Mouse (Mus musculus): ENCODE results near the gene Rnf181.

The Rnf181 gene

DNA sequence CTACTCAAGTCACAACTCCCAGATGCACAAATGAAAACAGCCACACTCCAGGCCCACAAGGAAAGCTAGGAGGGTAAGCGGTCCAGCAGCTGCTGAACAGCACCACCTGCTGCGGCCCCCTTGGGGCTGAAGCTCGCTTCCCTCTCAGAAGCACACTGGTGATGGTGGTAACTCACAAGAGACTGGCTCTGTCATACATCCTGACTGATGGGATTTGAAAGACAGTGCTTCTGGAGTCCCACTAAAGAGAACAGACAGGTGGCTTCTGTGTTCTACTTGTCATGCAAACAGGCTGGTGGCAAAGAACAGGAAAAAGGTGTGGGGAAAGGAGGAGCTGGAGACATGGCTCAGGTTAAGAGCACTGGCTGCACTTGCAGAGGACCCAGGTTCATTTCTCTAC, 43.8 kb downstream of the Rnf181 start:
- no peak for DNase-seq

DNA sequence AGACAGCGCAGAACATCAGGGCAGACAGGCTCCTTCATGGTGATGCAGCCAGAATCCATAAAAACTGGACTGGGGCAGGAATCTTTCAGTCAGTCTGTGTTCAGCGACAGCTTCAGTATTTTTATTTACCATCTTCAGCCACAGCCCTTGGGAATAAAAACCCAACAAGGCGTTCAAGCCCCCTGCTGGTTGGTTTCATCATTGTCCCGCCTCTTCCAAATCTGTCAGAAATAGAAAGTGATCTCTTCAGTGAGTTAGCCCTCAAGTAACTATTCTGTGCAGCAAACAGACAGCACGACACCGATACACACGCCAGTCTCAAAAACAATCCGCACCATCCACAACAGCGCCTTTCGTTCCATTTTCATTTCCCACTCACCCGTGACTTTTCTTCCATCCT, 47.7 kb downstream of the Rnf181 start:
- DNase-seq = no peak

DNA sequence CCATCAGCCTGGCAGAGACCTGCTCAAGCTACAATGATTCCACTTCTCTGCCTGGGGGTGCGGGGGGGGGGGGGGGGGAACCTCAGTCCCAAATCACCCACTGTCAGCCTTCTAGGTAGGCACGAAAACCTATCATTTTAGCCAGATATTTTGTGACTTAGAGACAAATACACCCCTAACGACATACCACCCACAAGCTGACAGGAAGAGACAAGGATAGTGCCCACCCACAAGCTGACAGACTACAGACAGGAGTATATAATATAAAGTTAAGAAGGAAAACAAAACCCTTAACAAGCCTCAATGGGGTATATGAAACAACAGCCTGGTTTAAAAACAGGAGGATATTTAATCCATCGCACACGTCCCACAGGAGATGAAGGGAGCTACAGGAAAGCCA, 48.3 kb downstream of the Rnf181 start:
- DNase-seq = no peak

DNA sequence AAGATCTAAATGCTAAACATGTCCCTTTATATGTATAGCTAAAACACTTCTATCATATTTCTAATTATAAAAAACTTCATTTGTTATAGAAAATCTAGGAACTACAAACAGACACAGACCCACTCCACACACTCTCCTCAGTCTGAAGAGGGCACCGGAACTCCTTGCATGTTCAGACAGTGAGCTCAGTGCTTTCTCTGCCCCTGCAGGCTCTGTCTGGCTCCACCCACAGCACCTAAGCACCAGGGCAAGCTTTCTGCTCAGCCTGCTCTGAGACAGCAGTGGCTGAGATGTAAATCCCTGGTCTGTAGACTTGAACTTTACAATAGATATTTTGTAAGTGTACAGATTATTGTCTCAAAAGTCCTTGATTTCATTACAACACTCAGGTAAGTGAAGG, 50.7 kb downstream of the Rnf181 start:
- DNase-seq = no peak

DNA sequence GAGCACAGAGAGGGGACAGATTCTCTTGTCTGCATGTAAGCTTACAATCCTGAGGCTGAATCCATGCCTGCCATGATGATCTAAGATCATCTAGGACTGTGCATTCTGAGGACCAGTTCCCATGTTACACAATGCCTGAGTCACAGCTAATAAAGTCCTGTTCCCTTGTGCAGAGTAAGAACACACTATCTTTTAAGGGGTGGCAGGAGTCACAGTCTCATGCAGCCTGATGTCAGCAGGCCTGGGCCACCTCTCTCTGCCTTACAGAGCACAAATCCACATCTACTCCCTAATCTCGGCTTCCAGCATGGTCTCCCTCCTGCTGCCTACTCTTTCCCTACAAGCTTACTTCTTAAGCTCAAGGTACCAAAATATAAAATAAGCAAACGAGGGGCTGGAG, 51.4 kb downstream of the Rnf181 start:
- no peak for DNase-seq

DNA sequence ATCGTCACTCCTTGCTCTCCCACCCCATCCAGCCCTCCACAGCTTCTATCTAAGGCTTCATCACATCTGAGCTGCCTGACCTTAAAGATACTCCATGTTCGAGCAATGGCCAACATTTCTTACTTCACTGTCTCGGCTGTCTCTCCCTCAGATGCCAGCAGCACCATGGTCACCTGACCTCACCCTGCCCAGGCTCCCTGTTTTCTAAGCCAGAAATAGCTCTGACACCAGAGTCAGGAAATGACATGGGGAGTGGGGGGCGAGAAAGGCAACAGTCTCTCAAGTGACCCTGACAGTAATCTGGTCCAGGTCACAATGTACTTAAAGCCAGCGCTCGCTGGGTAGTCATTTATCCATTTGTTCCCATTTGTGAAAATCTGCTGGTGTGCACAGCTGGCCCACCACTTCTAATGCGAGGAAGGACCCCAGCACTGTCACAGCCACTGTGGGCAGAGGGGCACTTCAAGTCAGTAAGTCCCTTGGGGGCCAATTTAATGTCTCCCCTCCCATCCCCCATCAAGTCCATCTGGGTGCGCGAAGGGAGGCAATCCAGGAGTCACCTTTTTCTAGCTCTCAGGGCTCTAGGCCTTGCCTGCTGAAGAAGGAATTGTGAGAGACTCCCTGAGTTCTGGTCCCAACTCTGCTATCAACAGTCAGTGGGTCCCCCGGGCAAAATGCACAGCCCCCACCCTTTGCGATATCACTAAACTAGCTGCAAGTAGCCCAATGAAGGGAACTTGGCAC, 53.5 kb downstream of the Rnf181 start:
- no peak for DNase-seq

DNA sequence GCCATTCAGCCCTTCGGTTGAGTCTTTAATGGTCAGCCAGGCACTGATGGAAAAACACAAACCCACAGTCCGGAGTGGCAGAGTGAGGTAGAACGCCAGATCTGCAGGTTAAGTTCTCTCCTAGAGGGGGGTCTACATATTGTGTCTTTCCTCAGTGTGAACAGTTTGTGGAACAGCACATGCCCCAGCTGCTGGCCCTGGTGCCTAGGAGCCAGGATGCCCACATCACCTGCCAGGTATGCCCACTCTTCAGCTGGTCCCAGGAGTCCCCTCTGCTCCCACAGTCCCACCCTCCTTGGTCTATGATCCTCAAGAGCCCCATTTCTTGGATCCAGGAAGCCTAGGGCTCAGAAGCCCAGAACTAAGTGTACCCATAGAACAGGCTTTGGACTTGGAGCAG, 54.6 kb downstream of the Rnf181 start:
- no peak for DNase-seq
